Mouse (Mus musculus): Measurements from ENCODE around the gene Tmem135. TPM values are rescaled to one million over a fixed set of nuclear protein-coding genes. Genes with fewer than 3 reads are reported as not detected.
A peak's percentile ranks its signal among the peaks of the same experiment; 100 is the strongest.

Gene Tmem135
- total RNA-seq, 2 experiments from 2014 or later: 64.7 to 65.6 TPM

GRCm38 (mm10) chr7:89397837-89398534, 6.0 kb downstream of the Tmem135 start:
- intact Hi-C loops (cut with DNase I): no loop called here
- Histone ChIP-seq H3K4me3 (no peak overlapping the region), H3K27ac (no peak overlapping the region)
- TF ChIP-seq CTCF (IDR thresholded peaks at IDR 0.05): no peak
- no peak for DNase-seq (ENCODE audit: extremely low spot score in 1 of 2, low spot score in 2 of 2)

GRCm38 (mm10) chr7:89396386-89396785, 7.6 kb downstream of the Tmem135 start:
- H3K4me3 ChIP-seq: no peak overlapping the region
- no peak for TF ChIP-seq CTCF (IDR thresholded peaks at IDR 0.05)
- no peak for DNase-seq (ENCODE audit: extremely low spot score in 1 of 2, low spot score in 2 of 2)
- intact Hi-C loops (cut with DNase I): no loop called here
- no peak overlapping the region for H3K27ac ChIP-seq

GRCm38 (mm10) chr7:89395399-89395798, 8.6 kb downstream of the Tmem135 start:
- no peak for DNase-seq (ENCODE audit: extremely low spot score in 1 of 2, low spot score in 2 of 2)
- Histone ChIP-seq H3K27ac (no peak overlapping the region), H3K4me3 (no peak overlapping the region)
- intact Hi-C loops (cut with DNase I): no loop called here
- no peak for TF ChIP-seq CTCF (IDR thresholded peaks at IDR 0.05)

- DNase-seq (ENCODE audit: extremely low spot score in 1 of 2, low spot score in 2 of 2): no peak
- intact Hi-C loops (cut with DNase I): no loop called here
- Histone ChIP-seq H3K4me3 (no peak overlapping the region), H3K27ac (no peak overlapping the region)
- TF ChIP-seq CTCF (IDR thresholded peaks at IDR 0.05): peak; percentile 38
These were observed 11.2 kb downstream of the Tmem135 start for GRCm38 (mm10) chr7:89392825-89393224.

GRCm38 (mm10) chr7:89392388-89392787, 11.6 kb downstream of the Tmem135 start:
- no peak overlapping the region for H3K27ac ChIP-seq
- no peak for DNase-seq (ENCODE audit: extremely low spot score in 1 of 2, low spot score in 2 of 2)
- H3K4me3 ChIP-seq: no peak overlapping the region
- intact Hi-C loops (cut with DNase I): no loop called here
- no peak for TF ChIP-seq CTCF (IDR thresholded peaks at IDR 0.05)

- intact Hi-C loops (cut with DNase I): no loop called here
- DNase-seq (ENCODE audit: extremely low spot score in 1 of 2, low spot score in 2 of 2): peak in 1 of 2 experiments; percentile 5
- Histone ChIP-seq H3K4me3 (no peak overlapping the region), H3K27ac (no peak overlapping the region)
- no peak for TF ChIP-seq CTCF (IDR thresholded peaks at IDR 0.05)
These were observed 12.2 kb downstream of the Tmem135 start for GRCm38 (mm10) chr7:89391831-89392230.

- no peak for DNase-seq (ENCODE audit: extremely low spot score in 1 of 2, low spot score in 2 of 2)
- H3K4me3 ChIP-seq: no peak overlapping the region
- TF ChIP-seq CTCF (IDR thresholded peaks at IDR 0.05): no peak
- intact Hi-C loops (cut with DNase I): no loop called here
- H3K27ac ChIP-seq: no peak overlapping the region
These were observed 12.7 kb downstream of the Tmem135 start for GRCm38 (mm10) chr7:89391281-89391680.

- TF ChIP-seq CTCF (IDR thresholded peaks at IDR 0.05): no peak
- intact Hi-C loops (cut with DNase I): no loop called here
- Histone ChIP-seq H3K4me3 (no peak overlapping the region), H3K27ac (no peak overlapping the region)
- DNase-seq (ENCODE audit: extremely low spot score in 1 of 2, low spot score in 2 of 2): peak in 1 of 2 experiments; percentile 1
These were observed 13.4 kb downstream of the Tmem135 start for GRCm38 (mm10) chr7:89390660-89391059.

GRCm38 (mm10) chr7:89388981-89389380, 15.0 kb downstream of the Tmem135 start:
- intact Hi-C loops (cut with DNase I): no loop called here

GRCm38 (mm10) chr7:89382892-89383291, 21.1 kb downstream of the Tmem135 start:
- Histone ChIP-seq H3K4me3 (no peak overlapping the region), H3K27ac (no peak overlapping the region)
- DNase-seq (ENCODE audit: extremely low spot score in 1 of 2, low spot score in 2 of 2): no peak
- no peak for TF ChIP-seq CTCF (IDR thresholded peaks at IDR 0.05)
- intact Hi-C loops (cut with DNase I): no loop called here

More at GRCm38 (mm10) chr7:89388981-89389380, 15.0 kb downstream of the Tmem135 start:
- DNase-seq (ENCODE audit: extremely low spot score in 1 of 2, low spot score in 2 of 2): no peak
- Histone ChIP-seq H3K4me3 (no peak overlapping the region), H3K27ac (no peak overlapping the region)
- no peak for TF ChIP-seq CTCF (IDR thresholded peaks at IDR 0.05)

- intact Hi-C loops (cut with DNase I): no loop called here
- no peak for DNase-seq (ENCODE audit: extremely low spot score in 1 of 2, low spot score in 2 of 2)
- no peak overlapping the region for H3K4me3 ChIP-seq
- no peak for TF ChIP-seq CTCF (IDR thresholded peaks at IDR 0.05)
- no peak overlapping the region for H3K27ac ChIP-seq
These were observed 22.9 kb downstream of the Tmem135 start for GRCm38 (mm10) chr7:89380935-89381705.

GRCm38 (mm10) chr7:89371623-89372295, 32.3 kb downstream of the Tmem135 start:
- no peak for DNase-seq (ENCODE audit: extremely low spot score in 1 of 2, low spot score in 2 of 2)
- Histone ChIP-seq H3K4me3 (no peak overlapping the region), H3K27ac (no peak overlapping the region)
- intact Hi-C loops (cut with DNase I): no loop called here
- TF ChIP-seq CTCF (IDR thresholded peaks at IDR 0.05): no peak
